Mouse (Mus musculus): ENCODE results near the gene Fbxo31.

DNA sequence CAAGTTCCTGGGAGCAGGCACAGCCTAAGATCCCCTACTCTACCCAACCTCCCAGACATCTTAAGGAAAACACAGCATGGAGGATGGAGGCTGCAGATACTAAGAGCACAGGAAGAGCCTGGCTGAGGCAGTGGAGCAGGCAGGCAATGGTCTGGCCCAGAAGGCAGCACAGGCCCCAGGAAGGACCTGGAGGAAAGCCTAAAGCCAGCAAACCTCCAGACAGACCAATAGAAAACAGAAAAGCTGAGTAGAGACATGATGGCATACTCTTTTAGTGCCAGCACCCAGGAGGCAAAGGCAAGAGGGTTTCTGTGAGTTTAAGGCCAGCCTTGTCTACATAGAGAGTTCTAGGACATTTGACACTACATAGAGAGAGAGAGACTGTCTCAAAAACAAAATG lies 34.8 kb upstream of the Fbxo31 start:
- no peak for TF ChIP-seq CTCF (IDR thresholded peaks at IDR 0.05; ENCODE audit: borderline replicate concordance, extremely low read depth, insufficient read depth, insufficient read length)
- TF ChIP-seq POLR2A (IDR thresholded peaks at IDR 0.05; ENCODE audit: borderline replicate concordance, extremely low read depth, insufficient read depth, insufficient read length, poor library complexity, severe bottlenecking), result no peak

Data from brain, embryonic 14.5 days (tissue).